Comparison of ENCODE assay signal across 12 mouse cellular contexts in genomic region chr8:119897933-119898332, GRCm38 (mm10). TPM values are rescaled to one million over a fixed set of nuclear protein-coding genes. Genes with fewer than 3 reads are reported as not detected.
DNase-seq lines count a peak whose midpoint lies in the region; ATAC-seq and TF ChIP-seq lines count a peak whose summit lies in the region.
"Had no signal": no experiment of that assay in that cellular context is flagged by ENCODE, and none has a peak within 500 bp of the region (broad histone marks: within the 10 kb centered on the region; RNA-seq: fewer than 3 reads in every experiment).

No protein-coding gene starts in this region.

- no peak overlapping the region for H3K9ac ChIP-seq in heart, embryonic 14.5 days (ENCODE audit: low read length)
- H3K9ac ChIP-seq in intestine, postnatal 0 days (ENCODE audit: low read depth, low read length), result peak overlapping the region; percentile 17; the same call in 1 of the 2 replicates
- no peak overlapping the region for H3K9ac ChIP-seq in stomach, embryonic 15.5 days
- H3K9ac ChIP-seq in midbrain, embryonic 15.5 days, result no peak overlapping the region
- H3K9ac ChIP-seq: forebrain, postnatal 0 days; limb, embryonic 12.5 days had no signal

- no peak overlapping the region for H3K27ac ChIP-seq in heart, embryonic 14.5 days (replicated peaks in 1 of 2; ENCODE audit: control insufficient read depth in 1 of 2, insufficient read depth in 1 of 2, low read depth in 2 of 2, low read length in 2 of 2)
- no peak overlapping the region for H3K27ac ChIP-seq in intestine, postnatal 0 days (ENCODE audit: low read depth, low read length)
- H3K27ac ChIP-seq in stomach, embryonic 15.5 days, result no peak overlapping the region
- no peak overlapping the region for H3K27ac ChIP-seq in midbrain, embryonic 15.5 days
- H3K27ac ChIP-seq: limb, embryonic 12.5 days had no signal

- no peak overlapping the region for H3K4me3 ChIP-seq in heart, embryonic 14.5 days (ENCODE audit: control insufficient read depth in 1 of 2, insufficient read depth in 1 of 2, low read depth in 1 of 2, low read length in 2 of 2)
- H3K4me3 ChIP-seq in intestine, postnatal 0 days (ENCODE audit: low read depth, low read length), result no peak overlapping the region
- no peak overlapping the region for H3K4me3 ChIP-seq in stomach, embryonic 15.5 days (replicated peaks)
- H3K4me3 ChIP-seq in midbrain, embryonic 15.5 days, result no peak overlapping the region
- H3K4me3 ChIP-seq: limb, embryonic 12.5 days; myocyte had no signal

- no peaks in the 10 kb centered on the region for H3K36me3 ChIP-seq in heart, embryonic 14.5 days (ENCODE audit: control insufficient read depth, insufficient read depth, low read length)
- no peaks in the 10 kb centered on the region for H3K36me3 ChIP-seq in intestine, postnatal 0 days (ENCODE audit: control insufficient read depth, insufficient read depth)
- no peaks in the 10 kb centered on the region for H3K36me3 ChIP-seq in stomach, embryonic 15.5 days
- no peaks in the 10 kb centered on the region for H3K36me3 ChIP-seq in midbrain, embryonic 15.5 days (replicated peaks)
- H3K36me3 ChIP-seq: limb, embryonic 12.5 days had no signal

- no peak for DNase-seq in heart, adult 9 months (ENCODE audit: low spot score in 2 of 2)
- no peak for DNase-seq in ovary, postnatal 10 days (ENCODE audit: low spot score)
- no peak for DNase-seq in lung, postnatal 36 days
- DNase-seq: forebrain, postnatal 0 days had no signal

- 8% methylated on average over 13 of the region's 13 CpGs for WGBS in heart, embryonic 14.5 days
- WGBS in intestine, postnatal 0 days, result 20% methylated on average over 13 of the region's 13 CpGs
- WGBS in stomach, embryonic 15.5 days, result 26% methylated on average over 13 of the region's 13 CpGs
- 32% methylated on average over 13 of the region's 13 CpGs for WGBS in midbrain, embryonic 15.5 days

- TF ChIP-seq CTCF in intestine, postnatal 0 days (IDR thresholded peaks at IDR 0.05; ENCODE audit: low read depth), result no peak

- peaks cover 5% of the 10 kb centered on the region; the same call in 1 of the 2 replicates for H3K27me3 ChIP-seq in heart, embryonic 14.5 days (ENCODE audit: control insufficient read depth, insufficient read depth, low read length)
- H3K27me3 ChIP-seq in intestine, postnatal 0 days (replicated peaks; ENCODE audit: control insufficient read depth, insufficient read depth, low read length), result no peaks in the 10 kb centered on the region
- H3K27me3 ChIP-seq in stomach, embryonic 15.5 days (replicated peaks), result no peaks in the 10 kb centered on the region
- H3K27me3 ChIP-seq in midbrain, embryonic 15.5 days (replicated peaks), result peaks cover 18% of the 10 kb centered on the region

- no peaks in the 10 kb centered on the region for H3K9me3 ChIP-seq in heart, embryonic 14.5 days (ENCODE audit: control insufficient read depth, low read length)
- no peaks in the 10 kb centered on the region for H3K9me3 ChIP-seq in intestine, postnatal 0 days (ENCODE audit: control insufficient read depth)
- no peaks in the 10 kb centered on the region for H3K9me3 ChIP-seq in stomach, embryonic 15.5 days
- no peaks in the 10 kb centered on the region for H3K9me3 ChIP-seq in midbrain, embryonic 15.5 days
- H3K9me3 ChIP-seq: limb, embryonic 12.5 days had no signal

- no peak for ATAC-seq in heart, embryonic 14.5 days (ENCODE audit: insufficient number of reproducible peaks, insufficient read depth, low FRiP score, low read depth)
- ATAC-seq in activated CD4-positive, CD25-positive, alpha-beta regulatory T cell, adult 4 months, result peak; percentile 80
- peak; percentile 43 for ATAC-seq in intestine, postnatal 0 days
- peak; percentile 35; the same call in 1 of the 2 replicates for ATAC-seq in stomach, embryonic 15.5 days (ENCODE audit: insufficient read depth, low FRiP score, low read depth)
- ATAC-seq in midbrain, embryonic 15.5 days (replicated peaks), result no peak
- ATAC-seq: forebrain, postnatal 0 days; hindbrain, embryonic 16.5 days had no signal

- H3K4me2 ChIP-seq in heart, embryonic 14.5 days (ENCODE audit: low read length), result peak overlapping the region; percentile 32; the same call in 1 of the 2 replicates
- peak overlapping the region; percentile 30; the same call in 1 of the 2 replicates for H3K4me2 ChIP-seq in intestine, postnatal 0 days (replicated peaks; ENCODE audit: low read depth)
- H3K4me2 ChIP-seq in stomach, embryonic 15.5 days, result no peak overlapping the region
- H3K4me2 ChIP-seq in midbrain, embryonic 15.5 days, result no peak overlapping the region
- H3K4me2 ChIP-seq: limb, embryonic 12.5 days had no signal

- peaks cover 5 to 7% of the 10 kb centered on the region in 2 experiments; a peak in 2 of 4 replicates for H3K4me1 ChIP-seq in heart, embryonic 14.5 days (ENCODE audit: control insufficient read depth in 2 of 2, insufficient read depth in 2 of 2, low read length in 2 of 2)
- 0 out of 2 replicates have a peak, but pooled peaks cover 4% of the 10 kb centered on the region for H3K4me1 ChIP-seq in intestine, postnatal 0 days (replicated peaks; ENCODE audit: control insufficient read depth, insufficient read depth, low read length)
- peaks cover 4% of the 10 kb centered on the region; the same call in 1 of the 2 replicates for H3K4me1 ChIP-seq in stomach, embryonic 15.5 days
- H3K4me1 ChIP-seq in midbrain, embryonic 15.5 days, result no peaks in the 10 kb centered on the region

RNA-seq across cellular contexts. Expression of gene Usp10, which starts 12.2 kb away (rescaled TPM):
- polyA plus RNA-seq in heart, embryonic 14.5 days (2014; fragmentation: Nextera tagmentation; extraction: Ambion mirVana), result 66.9 and 68.0 TPM in 2 replicates
- 10 to 100 TPM; 41.6 to 48.6 TPM for polyA plus RNA-seq in activated CD4-positive, CD25-positive, alpha-beta regulatory T cell, adult 4 months (2017; shearing (Covaris generic))
- polyA plus RNA-seq in intestine, postnatal 0 days (2015; fragmentation: Nextera tagmentation; extraction: Ambion mirVana), result 37.1 and 41.2 TPM in 2 replicates
- polyA plus RNA-seq in stomach, embryonic 15.5 days (2015; fragmentation: Nextera tagmentation; extraction: Ambion mirVana), result 127 and 133 TPM in 2 replicates
- 151 and 155 TPM in 2 replicates for polyA plus RNA-seq in midbrain, embryonic 15.5 days (2015; fragmentation: Nextera tagmentation; extraction: Ambion mirVana)

RNA-seq across cellular contexts. Expression of gene Gm20388, which starts 12.7 kb away (rescaled TPM):
- polyA plus RNA-seq in heart, embryonic 14.5 days (2014; fragmentation: Nextera tagmentation; extraction: Ambion mirVana), result not detected in 2 replicates
- 10 to 100 TPM in 1 of 2 experiments, 1 to 10 TPM in 1; 9.9 to 12.3 TPM for polyA plus RNA-seq in activated CD4-positive, CD25-positive, alpha-beta regulatory T cell, adult 4 months (2017; shearing (Covaris generic))
- polyA plus RNA-seq in intestine, postnatal 0 days (2015; fragmentation: Nextera tagmentation; extraction: Ambion mirVana), result not detected in 2 replicates
- polyA plus RNA-seq in stomach, embryonic 15.5 days (2015; fragmentation: Nextera tagmentation; extraction: Ambion mirVana), result not detected in 2 replicates
- 5.6 TPM in 1 of 2 replicates, not detected in the other for polyA plus RNA-seq in midbrain, embryonic 15.5 days (2015; fragmentation: Nextera tagmentation; extraction: Ambion mirVana)
- polyA plus RNA-seq: forebrain, postnatal 0 days; limb, embryonic 12.5 days had no signal

RNA-seq across cellular contexts. Expression of gene Klhl36, which starts 35.9 kb away (rescaled TPM):
- 8.8 and 10.6 TPM in 2 replicates for polyA plus RNA-seq in heart, embryonic 14.5 days (2014; fragmentation: Nextera tagmentation; extraction: Ambion mirVana)
- 1 to 10 TPM; 5.6 to 8.1 TPM for polyA plus RNA-seq in activated CD4-positive, CD25-positive, alpha-beta regulatory T cell, adult 4 months (2017; shearing (Covaris generic))
- 7.3 and 7.4 TPM in 2 replicates for polyA plus RNA-seq in intestine, postnatal 0 days (2015; fragmentation: Nextera tagmentation; extraction: Ambion mirVana)
- 12.3 and 12.8 TPM in 2 replicates for polyA plus RNA-seq in stomach, embryonic 15.5 days (2015; fragmentation: Nextera tagmentation; extraction: Ambion mirVana)
- polyA plus RNA-seq in midbrain, embryonic 15.5 days (2015; fragmentation: Nextera tagmentation; extraction: Ambion mirVana), result 18.3 and 20.2 TPM in 2 replicates

RNA-seq across cellular contexts. Expression of gene Cotl1, which starts 57.6 kb away (rescaled TPM):
- 55.1 and 75.9 TPM in 2 replicates for polyA plus RNA-seq in heart, embryonic 14.5 days (2014; fragmentation: Nextera tagmentation; extraction: Ambion mirVana)
- 100 to 1,000 TPM; 219 to 262 TPM for polyA plus RNA-seq in activated CD4-positive, CD25-positive, alpha-beta regulatory T cell, adult 4 months (2017; shearing (Covaris generic))
- 166 and 169 TPM in 2 replicates for polyA plus RNA-seq in intestine, postnatal 0 days (2015; fragmentation: Nextera tagmentation; extraction: Ambion mirVana)
- polyA plus RNA-seq in stomach, embryonic 15.5 days (2015; fragmentation: Nextera tagmentation; extraction: Ambion mirVana), result 119 and 135 TPM in 2 replicates
- 123 and 134 TPM in 2 replicates for polyA plus RNA-seq in midbrain, embryonic 15.5 days (2015; fragmentation: Nextera tagmentation; extraction: Ambion mirVana)

Comparison
In these comparisons a context has a peak if more than half of its experiments do, and no peak if none do; other contexts are left out.
1. ATAC-seq: peak in activated CD4-positive, CD25-positive, alpha-beta regulatory T cell, adult 4 months (single experiment), intestine, postnatal 0 days (single experiment) and stomach, embryonic 15.5 days (single experiment); none in heart, embryonic 14.5 days (single experiment) and midbrain, embryonic 15.5 days (single experiment).
2. H3K4me2 ChIP-seq: peak in heart, embryonic 14.5 days (single experiment) and intestine, postnatal 0 days (single experiment); none in stomach, embryonic 15.5 days (single experiment) and midbrain, embryonic 15.5 days (single experiment).